Mouse (Mus musculus) lung, adult 2 months (tissue): ENCODE results near the gene Ppp1r3c. TPM values are rescaled to one million over a fixed set of nuclear protein-coding genes. Genes with fewer than 3 reads are reported as not detected.

Source experiments
- DNase-seq: peaks from one replicate; pipeline ENCODE4 v3.0.0; 2022
- H3K4me1 ChIP-seq: fragments of 200-500 bp; 2 replicates; pipeline ENCODE4 v1.6.1; 2011; ENCODE audit warnings: low read length; ENCODE audit not compliant: control insufficient read depth, insufficient read depth
- H3K4me3 ChIP-seq: fragments of 200-500 bp; replicated peaks from 2 replicates; pipeline ENCODE3; 2011; ENCODE audit warnings: low read depth, mild to moderate bottlenecking, control low read depth, low read length; ENCODE audit errors: extremely low read depth
- CTCF ChIP-seq: fragments of 200-500 bp; IDR thresholded peaks from 2 replicates; pipeline ENCODE4 v1.5.1; 2011; ENCODE audit warnings: mild to moderate bottlenecking, low read length, control low read depth; ENCODE audit not compliant: insufficient read depth
- POLR2A ChIP-seq: fragments of 200-500 bp; IDR thresholded peaks from 2 replicates; pipeline ENCODE4 v1.6.1; 2011; ENCODE audit warnings: low read depth, mild to moderate bottlenecking, control low read depth, low read length, borderline replicate concordance; ENCODE audit errors: extremely low read depth
- WGBS: fragments of 180-500 bp; shearing (Covaris S2); methylation state at CpG from one replicate; pipeline ENCODE4 v1.1.7; 2018; 5-methylcytosine and 5-hydroxymethylcytosine counted together
- polyA plus RNA-seq: library from polyadenylated mRNA; depleted of rRNA; stranded (reverse); fragments of >200 nt; gene quantifications from 2 replicates; pipeline ENCODE4 v1.2.3, GENCODE M21; 2012

The Ppp1r3c gene
- polyA plus RNA-seq, 1 experiment, result 9.8 TPM

GRCm38 (mm10) chr19:36701366-36701765 is 35.1 kb downstream of the Ppp1r3c start:
- H3K4me1 ChIP-seq, result peaks cover 8% of the 10 kb centered on the region
- H3K4me3 ChIP-seq, result no peak overlapping the region
- no peak for TF ChIP-seq POLR2A
- TF ChIP-seq CTCF, result no peak
- WGBS, result 50% methylated on average over 3 of the region's 3 CpGs
- no peak for DNase-seq

GRCm38 (mm10) chr19:36700937-36701336 is 35.5 kb downstream of the Ppp1r3c start:
- 69% methylated on average over 4 of the region's 4 CpGs for WGBS
- no peak for DNase-seq
- H3K4me1 ChIP-seq, result peaks cover 8% of the 10 kb centered on the region
- TF ChIP-seq POLR2A (no peak), CTCF (no peak)
- H3K4me3 ChIP-seq, result no peak overlapping the region

GRCm38 (mm10) chr19:36699151-36699550 is 37.3 kb downstream of the Ppp1r3c start:
- peaks cover 8% of the 10 kb centered on the region for H3K4me1 ChIP-seq
- no peak for DNase-seq
- no peak overlapping the region for H3K4me3 ChIP-seq
- WGBS, result 80% methylated on average over 1 of the region's 1 CpGs
- TF ChIP-seq CTCF, result no peak
- no peak for TF ChIP-seq POLR2A

- no peak for DNase-seq
- TF ChIP-seq CTCF, result no peak
- no peak for TF ChIP-seq POLR2A
- no peak overlapping the region for H3K4me3 ChIP-seq
- WGBS, result 46% methylated on average over 3 of the region's 3 CpGs
- H3K4me1 ChIP-seq, result peaks cover 8% of the 10 kb centered on the region
Observed at GRCm38 (mm10) chr19:36698200-36698599, 38.3 kb downstream of the Ppp1r3c start.

GRCm38 (mm10) chr19:36696601-36697122 is 39.8 kb downstream of the Ppp1r3c start:
- H3K4me1 ChIP-seq, result peaks cover 5% of the 10 kb centered on the region
- 53% methylated on average over 7 of the region's 7 CpGs for WGBS
- no peak for TF ChIP-seq POLR2A
- no peak overlapping the region for H3K4me3 ChIP-seq
- no peak for DNase-seq

GRCm38 (mm10) chr19:36693530-36693929 is 42.9 kb downstream of the Ppp1r3c start:
- WGBS, result 62% methylated on average over 2 of the region's 2 CpGs
- Histone ChIP-seq H3K4me1 (peaks cover 6% of the 10 kb centered on the region; the same call in 1 of the 2 replicates), H3K4me3 (no peak overlapping the region)
- no peak for TF ChIP-seq POLR2A
- TF ChIP-seq CTCF, result no peak
- DNase-seq, result no peak

GRCm38 (mm10) chr19:36691941-36692340 is 44.5 kb downstream of the Ppp1r3c start:
- WGBS, result 88% methylated on average over 5 of the region's 5 CpGs
- Histone ChIP-seq H3K4me1 (peaks cover 11% of the 10 kb centered on the region; the same call in 1 of the 2 replicates), H3K4me3 (no peak overlapping the region)
- no peak for TF ChIP-seq POLR2A
- no peak for TF ChIP-seq CTCF
- no peak for DNase-seq

- H3K4me1 ChIP-seq, result peaks cover 11% of the 10 kb centered on the region; the same call in 1 of the 2 replicates
- TF ChIP-seq CTCF, result no peak
- TF ChIP-seq POLR2A, result no peak
- 86% methylated on average over 2 of the region's 2 CpGs for WGBS
- DNase-seq, result no peak
- H3K4me3 ChIP-seq, result no peak overlapping the region
Observed at GRCm38 (mm10) chr19:36691245-36691644, 45.2 kb downstream of the Ppp1r3c start.

GRCm38 (mm10) chr19:36689205-36689604 is 47.2 kb downstream of the Ppp1r3c start:
- no peak for DNase-seq
- Histone ChIP-seq H3K4me1 (peaks cover 11% of the 10 kb centered on the region; the same call in 1 of the 2 replicates), H3K4me3 (no peak overlapping the region)
- no peak for TF ChIP-seq CTCF
- no peak for TF ChIP-seq POLR2A
- WGBS, result 27% methylated on average over 5 of the region's 5 CpGs

- TF ChIP-seq CTCF (no peak), POLR2A (no peak)
- Histone ChIP-seq H3K4me1 (peaks cover 11% of the 10 kb centered on the region; the same call in 1 of the 2 replicates), H3K4me3 (no peak overlapping the region)
- whole genome bisulfite sequencing, result 24% methylated on average over 8 of the region's 8 CpGs
- DNase-seq, result peak; percentile 69
Observed at GRCm38 (mm10) chr19:36687843-36688637, 48.4 kb downstream of the Ppp1r3c start.
